Mouse (Mus musculus) embryo, embryonic 11.5 days (tissue): Measurements from ENCODE around the gene Slc16a5.
"Not testable (repeated sequence)": the region's sequence is repeated elsewhere in the genome, so short reads cannot be mapped to it uniquely, and the experiment has no call there.

Experiments used
- DNase-seq: peaks from one replicate; pipeline ENCODE4 v3.0.0-alpha.2; 2012; ENCODE audit warnings: low read depth, low spot score

Gene Slc16a5

GRCm38 (mm10) chr11:115478296-115478938, 16.1 kb downstream of the Slc16a5 start:
- DNase-seq, result no peak

GRCm38 (mm10) chr11:115481553-115482259, 19.4 kb downstream of the Slc16a5 start:
- DNase-seq, result no peak

DNA sequence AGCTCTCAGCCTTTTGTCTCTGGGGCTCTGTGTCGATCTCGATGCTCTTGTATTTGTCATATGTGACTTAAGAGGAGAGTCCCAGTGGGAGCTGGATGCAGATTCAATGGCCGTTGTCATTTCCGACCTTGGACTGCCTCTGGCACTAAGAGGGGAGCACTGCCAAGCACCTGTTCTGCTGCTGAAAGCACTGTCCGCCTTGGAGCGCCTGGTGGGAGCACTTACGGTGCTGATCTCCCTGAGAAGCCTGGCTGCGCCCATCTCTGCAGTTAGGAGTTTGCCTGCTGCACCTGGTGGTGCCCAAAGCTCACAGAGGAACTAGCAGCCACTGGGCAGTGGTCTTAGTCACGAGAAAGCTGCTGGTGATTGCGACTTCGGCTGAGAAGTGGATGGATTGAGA, 21.0 kb downstream of the Slc16a5 start:
- DNase-seq, result no peak

DNA sequence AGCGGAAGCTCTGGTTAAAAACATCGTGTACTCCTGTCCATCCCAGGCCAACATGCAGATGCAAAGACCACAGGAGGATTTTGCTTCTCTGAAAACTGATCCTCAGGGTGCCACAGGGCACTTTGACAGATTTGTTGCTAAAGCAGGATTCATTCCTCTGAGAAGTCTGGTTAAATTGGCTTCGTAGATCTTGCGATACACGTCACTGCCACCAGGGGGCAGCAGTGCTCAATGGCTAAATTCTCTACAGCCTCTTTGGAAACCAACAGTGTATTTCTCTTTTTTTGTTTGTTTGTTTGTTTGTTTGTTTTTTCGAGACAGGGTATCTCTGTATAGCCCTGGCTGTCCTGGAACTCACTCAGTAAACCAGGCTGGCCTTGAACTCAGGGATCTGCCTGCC, 21.5 kb downstream of the Slc16a5 start:
- DNase-seq, result peak; percentile 67

GRCm38 (mm10) chr11:115485155-115485554, 22.9 kb downstream of the Slc16a5 start:
- no peak for DNase-seq

- no peak for DNase-seq
Observed at GRCm38 (mm10) chr11:115488551-115489104, 26.4 kb downstream of the Slc16a5 start.

DNA sequence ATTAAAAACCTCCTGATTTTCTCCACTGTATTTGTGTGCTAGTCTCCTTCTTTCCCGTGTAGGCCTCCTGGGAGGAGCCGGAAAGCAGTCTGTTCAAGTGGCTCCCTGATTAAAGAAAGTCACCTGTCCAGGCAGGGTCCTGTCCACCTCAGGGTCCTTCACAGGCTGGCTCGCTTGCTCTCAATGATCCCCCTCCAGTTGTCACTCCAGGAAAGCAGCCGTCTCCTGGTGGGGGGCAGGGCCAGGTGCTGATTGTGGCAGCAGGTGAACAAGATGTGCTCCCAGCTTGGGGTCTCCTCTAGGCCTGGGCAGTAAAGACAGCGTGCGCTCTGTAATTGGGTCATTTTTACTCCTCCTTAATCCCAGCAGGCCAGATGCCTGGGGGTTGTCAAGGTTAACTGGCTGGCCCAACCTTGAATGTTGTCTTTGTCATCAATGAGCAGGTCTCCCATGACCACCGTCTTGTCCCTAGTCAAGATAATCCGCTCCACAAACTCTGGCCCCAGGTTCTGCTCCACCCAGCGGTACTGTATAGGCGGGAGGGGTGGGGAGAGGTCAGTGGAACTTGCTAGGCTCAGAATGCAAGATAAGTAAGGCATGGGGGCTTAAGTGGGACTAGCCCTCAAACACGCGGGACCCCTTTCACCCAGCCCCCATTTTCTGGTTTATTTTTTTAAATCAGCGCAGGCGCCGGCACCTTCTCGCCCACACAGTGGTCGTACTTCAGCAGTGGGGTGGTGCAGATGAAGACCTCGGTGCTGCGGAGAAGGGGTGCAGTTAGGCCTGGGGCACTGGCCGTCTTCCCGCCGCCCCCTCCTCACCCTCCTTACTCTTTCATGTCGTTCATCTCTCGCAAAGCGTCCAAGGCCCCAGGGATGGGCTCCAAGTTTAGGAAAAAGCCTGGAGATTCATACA, 28.4 kb downstream of the Slc16a5 start:
- no peak for DNase-seq

DNA sequence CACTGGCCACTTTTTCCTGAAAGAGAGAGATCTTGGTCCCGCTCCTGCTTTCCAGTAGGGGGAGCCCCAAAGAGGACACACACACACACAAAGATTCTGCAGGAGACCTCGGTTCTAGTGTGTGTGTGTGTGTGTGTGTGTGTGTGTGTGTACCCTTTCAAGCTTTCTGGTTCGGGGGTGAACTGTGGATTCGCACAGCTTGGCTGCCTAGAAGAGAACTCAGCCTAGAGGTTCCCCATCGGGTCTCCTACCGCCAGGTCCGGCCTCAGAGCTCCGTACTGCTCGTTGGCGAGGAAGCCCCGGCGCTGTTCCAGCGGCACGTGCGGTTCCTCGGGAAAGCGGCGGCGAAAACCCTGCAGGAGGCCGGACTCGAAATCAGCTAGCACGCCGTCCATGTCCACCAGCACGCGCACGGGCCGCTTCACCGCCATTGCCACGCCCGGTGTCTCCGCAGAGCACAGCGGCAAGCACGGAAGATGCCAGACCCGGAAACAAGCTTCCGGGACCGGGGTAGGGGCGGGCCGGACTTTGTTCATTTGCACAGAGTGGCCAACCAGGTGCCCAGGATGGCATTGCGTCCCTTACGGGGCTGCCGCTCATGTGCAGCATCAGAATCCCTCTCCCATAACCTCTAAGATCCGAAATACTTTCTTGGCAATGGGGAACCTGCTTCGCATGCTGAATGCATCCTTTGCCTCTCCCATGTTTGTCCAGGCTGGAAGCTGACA, 29.2 kb downstream of the Slc16a5 start, which contains the start of gene Nt5c:
Gene Nt5c, minus strand, starts transcription at position 507 of the 728 bp plus-strand sequence.
- peak; percentile 55 for DNase-seq

- no peak for DNase-seq
Observed at GRCm38 (mm10) chr11:115492387-115492786, 30.1 kb downstream of the Slc16a5 start.

DNA sequence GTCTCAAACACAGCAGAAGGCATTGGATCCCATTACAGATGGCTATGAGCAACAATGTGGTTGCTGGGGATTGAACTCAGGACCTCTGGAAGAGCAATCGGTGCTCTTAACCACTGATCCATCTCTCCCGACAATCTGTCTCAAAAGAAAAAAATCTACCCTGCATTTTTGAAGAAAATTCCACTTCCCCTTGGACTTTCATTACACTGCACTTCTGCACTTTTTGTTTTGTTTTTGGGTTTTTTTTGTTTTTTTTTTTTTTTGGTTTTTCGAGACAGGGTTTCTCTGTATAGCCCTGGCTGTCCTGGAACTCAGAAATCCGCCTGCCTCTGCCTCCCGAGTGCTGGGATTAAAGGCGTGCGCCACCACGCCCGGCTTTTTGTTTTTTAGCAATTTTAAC, 34.3 kb downstream of the Slc16a5 start:
- not testable (repeated sequence) for DNase-seq

DNA sequence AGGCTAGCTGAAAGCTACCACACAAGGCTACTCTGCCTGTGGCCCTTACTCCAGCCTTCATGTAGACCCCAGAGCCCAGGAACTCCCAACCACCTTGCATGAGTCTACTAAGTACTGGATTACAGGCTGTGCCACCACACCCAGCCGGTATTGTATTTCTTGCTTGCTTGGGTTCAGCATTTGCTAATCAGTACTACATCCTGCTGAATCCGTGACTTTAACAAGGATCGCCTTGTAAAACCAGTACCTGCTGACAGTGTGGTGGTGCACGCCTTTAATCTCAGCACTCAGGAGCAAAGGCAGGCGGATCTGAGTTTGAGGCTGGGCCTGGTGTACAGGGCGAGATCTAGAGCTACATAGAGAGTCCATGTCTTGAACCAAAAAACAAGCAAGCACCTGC, 40.4 kb downstream of the Slc16a5 start:
- no peak for DNase-seq

- DNase-seq, result no peak
Observed at GRCm38 (mm10) chr11:115506586-115506985, 44.3 kb downstream of the Slc16a5 start.

- no peak for DNase-seq
Observed at GRCm38 (mm10) chr11:115508061-115508460, 45.8 kb downstream of the Slc16a5 start.

GRCm38 (mm10) chr11:115509773-115510506, 47.7 kb downstream of the Slc16a5 start:
- DNase-seq, result no peak

DNA sequence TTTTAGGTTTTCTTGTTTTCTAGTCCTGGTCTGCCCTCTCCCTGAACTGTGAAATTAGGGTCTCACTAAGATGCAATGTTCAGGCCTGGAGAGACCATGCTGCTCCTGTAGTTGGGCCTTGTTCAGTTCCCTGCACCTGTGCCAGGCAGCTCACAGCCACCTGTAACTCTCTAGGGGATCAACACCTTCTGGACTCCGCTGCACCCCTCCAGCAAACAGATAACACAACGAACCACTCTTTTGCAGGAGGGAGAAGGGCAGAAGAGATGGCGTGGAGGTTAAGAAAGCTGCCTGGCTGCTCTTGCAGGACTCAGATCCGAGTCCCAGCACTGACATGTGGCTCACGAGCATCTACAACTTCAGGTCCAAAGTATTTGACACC, 48.2 kb downstream of the Slc16a5 start:
- no peak for DNase-seq

GRCm38 (mm10) chr11:115511121-115511520, 48.8 kb downstream of the Slc16a5 start:
- DNase-seq, result no peak

GRCm38 (mm10) chr11:115512004-115512403, 49.7 kb downstream of the Slc16a5 start:
- DNase-seq, result no peak

- DNase-seq, result no peak
Observed at GRCm38 (mm10) chr11:115512407-115513183, 50.3 kb downstream of the Slc16a5 start.
